Mouse (Mus musculus): ENCODE results near the gene Cadm1. TPM values are rescaled to one million over a fixed set of nuclear protein-coding genes. Genes with fewer than 3 reads are reported as not detected.
A peak's percentile ranks its signal among the peaks of the same experiment; 100 is the strongest.

Cadm1 gene
- total and polyA plus RNA-seq, 3 experiments = 0.14 to 0.31 TPM; not detected in 1

- Histone ChIP-seq H3K9me3 (replicated peaks; ENCODE audit: insufficient read depth, low read length) (no peaks in the 10 kb centered on the region), H3K27ac (ENCODE audit: control insufficient read depth, low read depth, low read length) (no peak overlapping the region), H3K36me3 (ENCODE audit: control insufficient read depth in 1 of 2, insufficient read depth in 2 of 2, low read length in 2 of 2) (no peaks in the 10 kb centered on the region; a peak in 1 of 4 replicates), H3K79me2 (ENCODE audit: control insufficient read depth, insufficient read depth, low read length, poor library complexity) (no peaks in the 10 kb centered on the region), H3K4me1 (ENCODE audit: control insufficient read depth in 1 of 2, insufficient read depth in 2 of 2, low read length in 2 of 2) (peaks cover 0 to 5% of the 10 kb centered on the region in 2 experiments; a peak in 1 of 4 replicates), H3K4me3 (ENCODE audit: control insufficient read depth in 1 of 2, insufficient read depth in 1 of 2, low read depth in 2 of 2, low read length in 2 of 2) (no peak overlapping the region), H3K27me3 (ENCODE audit: control insufficient read depth in 1 of 2, insufficient read depth in 2 of 2, low read length in 2 of 2) (no peaks in the 10 kb centered on the region), H3K9ac (ENCODE audit: control insufficient read depth, low read depth, low read length, poor library complexity, severe bottlenecking) (no peak overlapping the region)
- DNase-seq (ENCODE audit: low read depth, low spot score) = no peak
- no peak for TF ChIP-seq E2F4 (IDR thresholded peaks at IDR 0.05; ENCODE audit: borderline replicate concordance, low read depth, low read length)
- no peak for TF ChIP-seq ZKSCAN1 (IDR thresholded peaks at IDR 0.05; ENCODE audit: low read depth, low read length)
- TF ChIP-seq MEF2A (IDR thresholded peaks at IDR 0.05; ENCODE audit: extremely low read depth, insufficient replicate concordance, low read depth, low read length, poor library complexity, severe bottlenecking) = no peak
- TF ChIP-seq MYC (IDR thresholded peaks at IDR 0.05; ENCODE audit: low read depth, low read length) = no peak
Observed at GRCm38 (mm10) chr9:47579464-47579863, 49.5 kb downstream of the Cadm1 start.

GRCm38 (mm10) chr9:47581576-47582365 lies 51.8 kb downstream of the Cadm1 start:
- no peak overlapping the region for H3K9ac ChIP-seq (ENCODE audit: control insufficient read depth, low read depth, low read length, poor library complexity, severe bottlenecking)
- no peaks in the 10 kb centered on the region; a peak in 1 of 4 replicates for H3K36me3 ChIP-seq (ENCODE audit: control insufficient read depth in 1 of 2, insufficient read depth in 2 of 2, low read length in 2 of 2)
- H3K9me3 ChIP-seq (replicated peaks; ENCODE audit: insufficient read depth, low read length) = no peaks in the 10 kb centered on the region
- H3K27ac ChIP-seq (ENCODE audit: control insufficient read depth, low read depth, low read length) = no peak overlapping the region
- H3K4me3 ChIP-seq (ENCODE audit: control insufficient read depth in 1 of 2, insufficient read depth in 1 of 2, low read depth in 2 of 2, low read length in 2 of 2) = no peak overlapping the region
- TF ChIP-seq MYB (IDR thresholded peaks at IDR 0.05; ENCODE audit: low read depth, low read length) = no peak
- no peak for TF ChIP-seq RAD21 (IDR thresholded peaks at IDR 0.05; ENCODE audit: low read depth, low read length)
- no peak for TF ChIP-seq EP300 (IDR thresholded peaks at IDR 0.05; ENCODE audit: low read depth in 1 of 2, low read length in 2 of 2)
- peak; percentile 46 for DNase-seq (ENCODE audit: low read depth, low spot score)
- no peaks in the 10 kb centered on the region for H3K79me2 ChIP-seq (ENCODE audit: control insufficient read depth, insufficient read depth, low read length, poor library complexity)
- no peaks in the 10 kb centered on the region for H3K27me3 ChIP-seq (ENCODE audit: control insufficient read depth in 1 of 2, insufficient read depth in 2 of 2, low read length in 2 of 2)
- peaks cover 0 to 5% of the 10 kb centered on the region in 2 experiments; a peak in 1 of 4 replicates for H3K4me1 ChIP-seq (ENCODE audit: control insufficient read depth in 1 of 2, insufficient read depth in 2 of 2, low read length in 2 of 2)

- no peak for DNase-seq (ENCODE audit: low read depth, low spot score)
- Histone ChIP-seq H3K27me3 (ENCODE audit: control insufficient read depth in 1 of 2, insufficient read depth in 2 of 2, low read length in 2 of 2) (no peaks in the 10 kb centered on the region), H3K79me2 (ENCODE audit: control insufficient read depth, insufficient read depth, low read length, poor library complexity) (no peaks in the 10 kb centered on the region), H3K9me3 (replicated peaks; ENCODE audit: insufficient read depth, low read length) (no peaks in the 10 kb centered on the region), H3K27ac (ENCODE audit: control insufficient read depth, low read depth, low read length) (no peak overlapping the region), H3K36me3 (ENCODE audit: control insufficient read depth in 1 of 2, insufficient read depth in 2 of 2, low read length in 2 of 2) (no peaks in the 10 kb centered on the region; a peak in 1 of 4 replicates), H3K4me1 (ENCODE audit: control insufficient read depth in 1 of 2, insufficient read depth in 2 of 2, low read length in 2 of 2) (peaks cover 0 to 5% of the 10 kb centered on the region in 2 experiments; a peak in 1 of 4 replicates), H3K9ac (ENCODE audit: control insufficient read depth, low read depth, low read length, poor library complexity, severe bottlenecking) (no peak overlapping the region), H3K4me3 (ENCODE audit: control insufficient read depth in 1 of 2, insufficient read depth in 1 of 2, low read depth in 2 of 2, low read length in 2 of 2) (no peak overlapping the region)
- TF ChIP-seq JUND (IDR thresholded peaks at IDR 0.05; ENCODE audit: low read depth, low read length) (no peak), BHLHE40 (IDR thresholded peaks at IDR 0.05; ENCODE audit: borderline replicate concordance, low read depth, low read length) (no peak), SMC3 (IDR thresholded peaks at IDR 0.05; ENCODE audit: low read depth, low read length) (no peak), MAFK (IDR thresholded peaks at IDR 0.05; ENCODE audit: borderline replicate concordance, low read depth, low read length) (no peak), USF2 (IDR thresholded peaks at IDR 0.05; ENCODE audit: borderline replicate concordance in 1 of 2, insufficient read depth in 1 of 2, low read depth in 1 of 2, low read length in 2 of 2) (no peak), HCFC1 (IDR thresholded peaks at IDR 0.05; ENCODE audit: low read depth, low read length) (no peak), GATA1 (IDR thresholded peaks at IDR 0.05; ENCODE audit: low read depth, low read length) (no peak), ZKSCAN1 (IDR thresholded peaks at IDR 0.05; ENCODE audit: low read depth, low read length) (no peak), CHD1 (IDR thresholded peaks at IDR 0.05; ENCODE audit: low read depth, low read length) (no peak), USF1 (IDR thresholded peaks at IDR 0.05; ENCODE audit: low read depth, low read length) (no peak), CHD2 (IDR thresholded peaks at IDR 0.05; ENCODE audit: low read length) (no peak), MYB (IDR thresholded peaks at IDR 0.05; ENCODE audit: low read depth, low read length) (no peak), TAL1 (IDR thresholded peaks at IDR 0.05; ENCODE audit: low read length) (no peak), MYC (IDR thresholded peaks at IDR 0.05; ENCODE audit: low read depth, low read length) (no peak)
Observed at GRCm38 (mm10) chr9:47583241-47583640, 53.3 kb downstream of the Cadm1 start.
